Mouse (Mus musculus) ES-E14 (cell line): ENCODE measurements around the gene Tada3. TPM values are rescaled to one million over a fixed set of nuclear protein-coding genes. Genes with fewer than 3 reads are reported as not detected.

Experiments used
- DNase-seq: peaks from one replicate; pipeline ENCODE4 v3.0.0-alpha.2; 2013; ENCODE audit warnings: low read depth, low spot score
- H3K27ac ChIP-seq: 2 replicates; pipeline ENCODE4 v1.5.1; 2012; ENCODE audit warnings: low read depth, mild to moderate bottlenecking, low read length, moderate library complexity, mixed read lengths; ENCODE audit not compliant: poor library complexity, insufficient read depth, severe bottlenecking
- H3K36me3 ChIP-seq: 2 replicates; pipeline ENCODE4 v1.6.1; 2012; ENCODE audit warnings: mild to moderate bottlenecking, low read length, moderate library complexity, mixed read lengths; ENCODE audit not compliant: control insufficient read depth, poor library complexity, insufficient read depth, severe bottlenecking
- H3K4me1 ChIP-seq, 2 experiments: fragments of 150-350 bp in 1 of 2; sonication (generic) in 1 of 2; 2 replicates each; pipeline ENCODE4 v1.6.1; 2012; ENCODE audit warnings: low read length in 2 of 2, mild to moderate bottlenecking in 1 of 2, mixed read lengths in 1 of 2; ENCODE audit not compliant: control insufficient read depth in 2 of 2, insufficient read depth in 2 of 2, poor library complexity in 1 of 2
- H3K4me3 ChIP-seq, 2 experiments: fragments of 150-350 bp in 1 of 2; sonication (generic) in 1 of 2; 2 replicates each; pipeline ENCODE4 v1.5.1; 2012; ENCODE audit warnings: low read length in 2 of 2, low read depth in 1 of 2, mild to moderate bottlenecking in 1 of 2, mixed read lengths in 1 of 2; ENCODE audit not compliant: insufficient read depth in 1 of 2, poor library complexity in 1 of 2, severe bottlenecking in 1 of 2
- H3K9ac ChIP-seq: 2 replicates; pipeline ENCODE4 v1.6.1; 2012; ENCODE audit warnings: low read depth, mild to moderate bottlenecking, low read length, mixed read lengths; ENCODE audit not compliant: poor library complexity, insufficient read depth, severe bottlenecking
- H3K9me3 ChIP-seq: fragments of 150-350 bp; sonication (generic); 2 replicates; pipeline ENCODE4 v1.6.1; 2012; ENCODE audit warnings: low read depth, mild to moderate bottlenecking, low read length; ENCODE audit not compliant: control insufficient read depth, insufficient read depth
- CHD2 ChIP-seq: IDR thresholded peaks from 2 replicates; pipeline ENCODE4 v1.6.1; 2014; ENCODE audit warnings: mild to moderate bottlenecking, low read depth, low read length, inconsistent platforms
- HCFC1 ChIP-seq: IDR thresholded peaks from 2 replicates; pipeline ENCODE4 v1.6.1; 2012; ENCODE audit warnings: low read length, inconsistent platforms, borderline replicate concordance; ENCODE audit not compliant: insufficient read depth
- MAFK ChIP-seq: IDR thresholded peaks from 2 replicates; pipeline ENCODE4 v1.6.1; 2014; ENCODE audit warnings: mild to moderate bottlenecking, low read depth, low read length, inconsistent platforms; ENCODE audit not compliant: insufficient read depth
- ZC3H11A ChIP-seq: IDR thresholded peaks from 2 replicates; pipeline ENCODE4 v1.6.1; 2012; ENCODE audit warnings: low read depth, mild to moderate bottlenecking, inconsistent platforms, low read length, borderline replicate concordance
- ZNF384 ChIP-seq: IDR thresholded peaks from 2 replicates; pipeline ENCODE4 v1.6.1; 2012; ENCODE audit warnings: low read depth, low read length, inconsistent platforms
- in situ Hi-C, 2 experiments: fragments of 600-800 bp; cut with MboI; formaldehyde crosslinking; loops; one replicate each; pipeline ENCODE4 v1.15.1; 2025; ENCODE audit warnings: low sequenced_read_pairs in 2 of 2, inconsistent platforms in 1 of 2; ENCODE audit not compliant: unreplicated experiment in 2 of 2
- total RNA-seq: library from RNA; depleted of rRNA; stranded (reverse); fragments of 300-350 nt; gene quantifications from 2 replicates; pipeline ENCODE4 v1.2.3, GENCODE M21; 2012

Gene Tada3
- total RNA-seq, 1 experiment: 35.3 TPM

- TF ChIP-seq CHD2 (no peak), HCFC1 (no peak), ZC3H11A (no peak), MAFK (no peak), ZNF384 (no peak)
- Histone ChIP-seq H3K9me3 (no peaks in the 10 kb centered on the region), H3K36me3 (no peaks in the 10 kb centered on the region), H3K4me1 (peaks cover 5 to 10% of the 10 kb centered on the region in 2 experiments; a peak in 3 of 4 replicates), H3K27ac (peak overlapping the region; percentile 49; the same call in 1 of the 2 replicates), H3K9ac (no peak overlapping the region; the same call in 1 of the 2 replicates), H3K4me3 (no peak overlapping the region)
- peak; percentile 56 for DNase-seq
- in situ Hi-C loops: no loop called here
Observed at GRCm38 (mm10) chr6:113396270-113397030, 18.8 kb upstream of the Tada3 start.

GRCm38 (mm10) chr6:113395501-113395900 lies 17.8 kb upstream of the Tada3 start:
- H3K9me3 ChIP-seq: no peaks in the 10 kb centered on the region
- H3K36me3 ChIP-seq: peaks cover 3% of the 10 kb centered on the region
- peaks cover 4 to 5% of the 10 kb centered on the region in 2 experiments; a peak in 3 of 4 replicates for H3K4me1 ChIP-seq
- H3K4me3 ChIP-seq: no peak overlapping the region
- DNase-seq: no peak
- TF ChIP-seq ZNF384 (no peak), CHD2 (no peak)
- no peak overlapping the region; the same call in 1 of the 2 replicates for H3K27ac ChIP-seq
- in situ Hi-C loops: no loop called here
- H3K9ac ChIP-seq: no peak overlapping the region

GRCm38 (mm10) chr6:113394811-113395210 lies 17.1 kb upstream of the Tada3 start:
- no peak overlapping the region for H3K9ac ChIP-seq
- H3K27ac ChIP-seq: no peak overlapping the region
- peaks cover 4 to 5% of the 10 kb centered on the region in 2 experiments; a peak in 3 of 4 replicates for H3K4me1 ChIP-seq
- DNase-seq: no peak
- in situ Hi-C loops: no loop called here
- no peaks in the 10 kb centered on the region for H3K9me3 ChIP-seq
- peaks cover 4% of the 10 kb centered on the region for H3K36me3 ChIP-seq
- TF ChIP-seq ZNF384: no peak
- no peak for TF ChIP-seq CHD2
- TF ChIP-seq MAFK: no peak
- TF ChIP-seq ZC3H11A: no peak
- no peak overlapping the region for H3K4me3 ChIP-seq

- H3K4me3 ChIP-seq: no peak overlapping the region
- no peak for TF ChIP-seq CHD2
- TF ChIP-seq ZNF384: no peak
- TF ChIP-seq ZC3H11A: no peak
- no peak for TF ChIP-seq HCFC1
- TF ChIP-seq MAFK: no peak
- no peaks in the 10 kb centered on the region for H3K9me3 ChIP-seq
- H3K27ac ChIP-seq: no peak overlapping the region
- no peak for DNase-seq
- in situ Hi-C loops: no loop called here
- H3K9ac ChIP-seq: no peak overlapping the region
- H3K36me3 ChIP-seq: peaks cover 11% of the 10 kb centered on the region
- peaks cover 5 to 7% of the 10 kb centered on the region in 2 experiments; a peak in 3 of 4 replicates for H3K4me1 ChIP-seq
Observed at GRCm38 (mm10) chr6:113393951-113394350, 16.3 kb upstream of the Tada3 start.
